Mouse (Mus musculus): ENCODE measurements around the gene Macf1. TPM values are rescaled to one million over a fixed set of nuclear protein-coding genes. Genes with fewer than 3 reads are reported as not detected.

The Macf1 gene
- polyA plus RNA-seq, 1 experiment from 2014 or later: 47.1 TPM

GRCm38 (mm10) chr4:123402244-123402643 lies 281.9 kb downstream of the Macf1 start:
- no peak for ATAC-seq (replicated peaks; ENCODE audit: extremely low read depth, insufficient read depth, low FRiP score)
- WGBS: 77% methylated on average over 1 of the region's 1 CpGs

GRCm38 (mm10) chr4:123401265-123401664 lies 282.9 kb downstream of the Macf1 start:
- no peak for ATAC-seq (replicated peaks; ENCODE audit: extremely low read depth, insufficient read depth, low FRiP score)
- Histone ChIP-seq H3K27ac (ENCODE audit: low read length) (no peak overlapping the region), H3K4me3 (ENCODE audit: low read length) (no peak overlapping the region), H3K4me1 (ENCODE audit: control insufficient read depth, insufficient read depth, low read length) (peaks cover 46% of the 10 kb centered on the region), H3K4me2 (ENCODE audit: low read depth, low read length) (no peak overlapping the region), H3K9me3 (replicated peaks; ENCODE audit: control insufficient read depth, low read length) (no peaks in the 10 kb centered on the region), H3K9ac (ENCODE audit: low read length) (no peak overlapping the region), H3K36me3 (ENCODE audit: control insufficient read depth, insufficient read depth) (peaks cover 26% of the 10 kb centered on the region), H3K27me3 (ENCODE audit: control insufficient read depth, insufficient read depth, low read length) (no peaks in the 10 kb centered on the region)
- WGBS: 63% methylated on average over 3 of the region's 3 CpGs

More at GRCm38 (mm10) chr4:123402244-123402643, 281.9 kb downstream of the Macf1 start:
- peaks cover 52% of the 10 kb centered on the region for H3K4me1 ChIP-seq (ENCODE audit: control insufficient read depth, insufficient read depth, low read length)
- no peaks in the 10 kb centered on the region for H3K9me3 ChIP-seq (replicated peaks; ENCODE audit: control insufficient read depth, low read length)
- peaks cover 20% of the 10 kb centered on the region for H3K36me3 ChIP-seq (ENCODE audit: control insufficient read depth, insufficient read depth)
- no peak overlapping the region for H3K9ac ChIP-seq (ENCODE audit: low read length)
- no peak overlapping the region for H3K27ac ChIP-seq (ENCODE audit: low read length)
- no peaks in the 10 kb centered on the region for H3K27me3 ChIP-seq (ENCODE audit: control insufficient read depth, insufficient read depth, low read length)
- H3K4me2 ChIP-seq (ENCODE audit: low read depth, low read length): no peak overlapping the region
- no peak overlapping the region for H3K4me3 ChIP-seq (ENCODE audit: low read length)

- peak overlapping the region; percentile 15; the same call in 1 of the 2 replicates for H3K4me2 ChIP-seq (ENCODE audit: low read depth, low read length)
- H3K4me3 ChIP-seq (ENCODE audit: low read length): no peak overlapping the region
- no peaks in the 10 kb centered on the region for H3K9me3 ChIP-seq (replicated peaks; ENCODE audit: control insufficient read depth, low read length)
- WGBS: 38% methylated on average over 5 of the region's 5 CpGs
- ATAC-seq (replicated peaks; ENCODE audit: extremely low read depth, insufficient read depth, low FRiP score): no peak; the same call in 1 of the 2 replicates
- peaks cover 58% of the 10 kb centered on the region for H3K36me3 ChIP-seq (ENCODE audit: control insufficient read depth, insufficient read depth)
- H3K9ac ChIP-seq (ENCODE audit: low read length): 0 out of 2 replicates have a peak overlapping the region, but pooled peaks have one; percentile 15
- H3K4me1 ChIP-seq (ENCODE audit: control insufficient read depth, insufficient read depth, low read length): peaks cover 20% of the 10 kb centered on the region
- H3K27ac ChIP-seq (ENCODE audit: low read length): peak overlapping the region; percentile 76
- H3K27me3 ChIP-seq (ENCODE audit: control insufficient read depth, insufficient read depth, low read length): no peaks in the 10 kb centered on the region
Measured at GRCm38 (mm10) chr4:123397643-123398434, 286.3 kb downstream of the Macf1 start.

- H3K27ac ChIP-seq (ENCODE audit: low read length): peak overlapping the region; percentile 18
- H3K4me3 ChIP-seq (ENCODE audit: low read length): no peak overlapping the region
- H3K9me3 ChIP-seq (replicated peaks; ENCODE audit: control insufficient read depth, low read length): no peaks in the 10 kb centered on the region
- WGBS: 90% methylated on average over 8 of the region's 8 CpGs
- H3K36me3 ChIP-seq (ENCODE audit: control insufficient read depth, insufficient read depth): peaks cover 64% of the 10 kb centered on the region
- H3K4me2 ChIP-seq (ENCODE audit: low read depth, low read length): no peak overlapping the region
- H3K4me1 ChIP-seq (ENCODE audit: control insufficient read depth, insufficient read depth, low read length): peaks cover 17% of the 10 kb centered on the region
- no peak overlapping the region for H3K9ac ChIP-seq (ENCODE audit: low read length)
- H3K27me3 ChIP-seq (ENCODE audit: control insufficient read depth, insufficient read depth, low read length): no peaks in the 10 kb centered on the region
- no peak for ATAC-seq (replicated peaks; ENCODE audit: extremely low read depth, insufficient read depth, low FRiP score)
Measured at GRCm38 (mm10) chr4:123397049-123397448, 287.1 kb downstream of the Macf1 start.

- no peak for ATAC-seq (replicated peaks; ENCODE audit: extremely low read depth, insufficient read depth, low FRiP score)
- no peak overlapping the region for H3K27ac ChIP-seq (ENCODE audit: low read length)
- H3K36me3 ChIP-seq (ENCODE audit: control insufficient read depth, insufficient read depth): peaks cover 66% of the 10 kb centered on the region
- peaks cover 11% of the 10 kb centered on the region for H3K4me1 ChIP-seq (ENCODE audit: control insufficient read depth, insufficient read depth, low read length)
- no peaks in the 10 kb centered on the region for H3K27me3 ChIP-seq (ENCODE audit: control insufficient read depth, insufficient read depth, low read length)
- 99% methylated on average over 2 of the region's 2 CpGs for WGBS
- H3K4me3 ChIP-seq (ENCODE audit: low read length): no peak overlapping the region
- no peak overlapping the region for H3K4me2 ChIP-seq (ENCODE audit: low read depth, low read length)
- H3K9me3 ChIP-seq (replicated peaks; ENCODE audit: control insufficient read depth, low read length): no peaks in the 10 kb centered on the region
- H3K9ac ChIP-seq (ENCODE audit: low read length): no peak overlapping the region
Measured at GRCm38 (mm10) chr4:123395435-123396000, 288.6 kb downstream of the Macf1 start.

GRCm38 (mm10) chr4:123394878-123395277 lies 289.3 kb downstream of the Macf1 start:
- no peak overlapping the region for H3K9ac ChIP-seq (ENCODE audit: low read length)
- ATAC-seq (replicated peaks; ENCODE audit: extremely low read depth, insufficient read depth, low FRiP score): no peak
- 90% methylated on average over 5 of the region's 5 CpGs for WGBS

GRCm38 (mm10) chr4:123394269-123394668 lies 289.9 kb downstream of the Macf1 start:
- no peak overlapping the region for H3K4me3 ChIP-seq (ENCODE audit: low read length)
- H3K9me3 ChIP-seq (replicated peaks; ENCODE audit: control insufficient read depth, low read length): no peaks in the 10 kb centered on the region
- no peaks in the 10 kb centered on the region for H3K27me3 ChIP-seq (ENCODE audit: control insufficient read depth, insufficient read depth, low read length)
- no peak overlapping the region for H3K9ac ChIP-seq (ENCODE audit: low read length)
- WGBS: 90% methylated on average over 1 of the region's 1 CpGs
- no peak for ATAC-seq (replicated peaks; ENCODE audit: extremely low read depth, insufficient read depth, low FRiP score)
- peaks cover 11% of the 10 kb centered on the region for H3K4me1 ChIP-seq (ENCODE audit: control insufficient read depth, insufficient read depth, low read length)
- H3K36me3 ChIP-seq (ENCODE audit: control insufficient read depth, insufficient read depth): peaks cover 69% of the 10 kb centered on the region
- no peak overlapping the region for H3K27ac ChIP-seq (ENCODE audit: low read length)
- no peak overlapping the region for H3K4me2 ChIP-seq (ENCODE audit: low read depth, low read length)

More at GRCm38 (mm10) chr4:123394878-123395277, 289.3 kb downstream of the Macf1 start:
- Histone ChIP-seq H3K36me3 (ENCODE audit: control insufficient read depth, insufficient read depth) (peaks cover 69% of the 10 kb centered on the region), H3K27ac (ENCODE audit: low read length) (no peak overlapping the region), H3K4me1 (ENCODE audit: control insufficient read depth, insufficient read depth, low read length) (peaks cover 11% of the 10 kb centered on the region), H3K4me3 (ENCODE audit: low read length) (no peak overlapping the region), H3K4me2 (ENCODE audit: low read depth, low read length) (no peak overlapping the region), H3K27me3 (ENCODE audit: control insufficient read depth, insufficient read depth, low read length) (no peaks in the 10 kb centered on the region), H3K9me3 (replicated peaks; ENCODE audit: control insufficient read depth, low read length) (no peaks in the 10 kb centered on the region)

GRCm38 (mm10) chr4:123393004-123393403 lies 291.2 kb downstream of the Macf1 start:
- WGBS: 80% methylated on average over 3 of the region's 3 CpGs
- H3K36me3 ChIP-seq (ENCODE audit: control insufficient read depth, insufficient read depth): peaks cover 74% of the 10 kb centered on the region
- peaks cover 9% of the 10 kb centered on the region for H3K4me1 ChIP-seq (ENCODE audit: control insufficient read depth, insufficient read depth, low read length)
- no peak overlapping the region for H3K9ac ChIP-seq (ENCODE audit: low read length)
- no peak overlapping the region for H3K27ac ChIP-seq (ENCODE audit: low read length)
- no peaks in the 10 kb centered on the region for H3K9me3 ChIP-seq (replicated peaks; ENCODE audit: control insufficient read depth, low read length)
- no peaks in the 10 kb centered on the region for H3K27me3 ChIP-seq (ENCODE audit: control insufficient read depth, insufficient read depth, low read length)
- H3K4me3 ChIP-seq (ENCODE audit: low read length): no peak overlapping the region
- H3K4me2 ChIP-seq (ENCODE audit: low read depth, low read length): no peak overlapping the region
- ATAC-seq (replicated peaks; ENCODE audit: extremely low read depth, insufficient read depth, low FRiP score): no peak

GRCm38 (mm10) chr4:123392187-123392586 lies 292.0 kb downstream of the Macf1 start:
- Histone ChIP-seq H3K4me3 (ENCODE audit: low read length) (no peak overlapping the region), H3K4me1 (ENCODE audit: control insufficient read depth, insufficient read depth, low read length) (peaks cover 1% of the 10 kb centered on the region; the same call in 1 of the 2 replicates), H3K36me3 (ENCODE audit: control insufficient read depth, insufficient read depth) (peaks cover 77% of the 10 kb centered on the region), H3K27me3 (ENCODE audit: control insufficient read depth, insufficient read depth, low read length) (no peaks in the 10 kb centered on the region), H3K9me3 (replicated peaks; ENCODE audit: control insufficient read depth, low read length) (no peaks in the 10 kb centered on the region), H3K9ac (ENCODE audit: low read length) (no peak overlapping the region), H3K4me2 (ENCODE audit: low read depth, low read length) (no peak overlapping the region), H3K27ac (ENCODE audit: low read length) (no peak overlapping the region)
- 94% methylated on average over 1 of the region's 1 CpGs for WGBS
- no peak for ATAC-seq (replicated peaks; ENCODE audit: extremely low read depth, insufficient read depth, low FRiP score)

All from heart, embryonic 16.5 days (tissue).